Mouse (Mus musculus) layer of hippocampus, adult 6 months (tissue): ENCODE measurements around the gene Tle1. TPM values are rescaled to one million over a fixed set of nuclear protein-coding genes. Genes with fewer than 3 reads are reported as not detected.

Source experiments
- long read RNA-seq, 2 experiments: library from polyadenylated mRNA; unstranded; transcript quantifications; one replicate each; pipeline ENCODE4 v2.0.0; 2019 to 2020
- polyA plus RNA-seq: library from polyadenylated mRNA; unstranded; fragments of <200 nt; fragmentation: Nextera tagmentation; gene quantifications from 2 replicates; pipeline ENCODE4 v1.2.3, GENCODE M21; 2021

The Tle1 gene
- 8.6 and 8.8 TPM in 2 replicates for polyA plus RNA-seq
- long read RNA-seq, experiment 1, partial matches to known transcripts, result 9 of 18 reads
- long read RNA-seq, experiment 1, other reads (novel, unspliced or antisense), result 5 of 18 reads
- long read RNA-seq, experiment 2, transcript Tle1-205 (7 exons, 2,067 nt), result major isoform, 16 of 43 reads
- long read RNA-seq, experiment 2, partial matches to known transcripts, result 11 of 43 reads
- long read RNA-seq, experiment 2, other reads (novel, unspliced or antisense), result 15 of 43 reads

DNA sequence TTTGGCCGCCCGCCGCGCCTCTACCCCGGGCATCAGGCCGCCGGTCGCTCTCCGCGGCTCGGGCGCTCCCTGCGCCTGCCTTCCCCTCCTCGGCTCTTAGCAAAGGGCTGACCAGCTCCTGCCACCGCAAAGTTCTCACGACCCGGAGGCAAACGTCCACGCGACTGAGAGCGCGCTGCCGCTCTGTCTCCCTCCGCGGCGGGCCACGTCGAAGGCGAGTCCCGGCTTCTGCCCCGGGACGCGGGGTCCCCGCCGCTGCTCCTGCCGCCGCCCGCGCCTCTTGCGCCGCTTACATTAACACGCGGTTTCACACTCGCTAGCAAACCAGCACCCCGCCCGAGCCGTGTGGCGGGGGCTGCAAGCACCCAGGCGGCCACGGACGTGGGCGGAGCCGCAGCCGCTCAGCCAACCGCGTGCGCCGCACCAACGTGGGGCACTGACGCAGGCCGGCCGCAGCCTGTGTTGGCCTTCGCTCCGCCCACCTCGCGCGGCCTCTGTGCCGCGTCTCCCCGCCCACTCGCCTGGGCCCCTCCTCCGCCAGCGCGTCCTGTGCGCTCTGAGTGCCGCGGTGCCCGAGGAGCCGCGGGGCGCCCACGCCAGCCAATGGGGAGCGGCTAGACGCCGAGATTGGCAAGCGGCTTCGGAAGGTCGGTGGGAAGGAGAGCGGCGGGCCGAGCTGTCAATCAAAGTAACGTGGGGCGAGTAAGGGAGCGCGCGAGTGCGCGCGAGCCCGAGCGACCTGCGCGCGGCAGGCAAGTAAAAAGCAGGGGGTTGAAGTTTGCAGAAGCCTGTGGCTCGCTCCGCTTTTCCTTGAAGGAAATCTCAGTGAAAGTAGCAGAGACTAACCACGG lies at the start of gene Tle1:
Gene Tle1 (minus strand): TSS at position 361 of the 851 bp plus-strand sequence.

